Mouse (Mus musculus) lung, embryonic 14.5 days (tissue): ENCODE results near the gene Selenok. TPM values are rescaled to one million over a fixed set of nuclear protein-coding genes. Genes with fewer than 3 reads are reported as not detected.

Source experiments
- ATAC-seq: fragments of 200-750 bp; cut with Nextera tagmentation; 2 replicates; pipeline ENCODE4 v1.8.0; 2017; ENCODE audit warnings: mild to moderate bottlenecking, moderate TSS enrichment, moderate library complexity; ENCODE audit not compliant: insufficient read depth
- DNase-seq: peaks from one replicate; pipeline ENCODE4 v3.0.0-alpha.2; 2015
- H3K27ac ChIP-seq: fragments of 300-500 bp; sonication (generic); 2 replicates; pipeline ENCODE4 v1.5.1; 2014; ENCODE audit warnings: low read depth, mild to moderate bottlenecking, moderate library complexity
- H3K27me3 ChIP-seq: fragments of 300-500 bp; sonication (generic); 2 replicates; pipeline ENCODE4 v1.6.1; 2014; ENCODE audit warnings: low read length, control low read depth; ENCODE audit not compliant: insufficient read depth
- H3K36me3 ChIP-seq: fragments of 300-500 bp; sonication (generic); 2 replicates; pipeline ENCODE4 v1.6.1; 2014; ENCODE audit warnings: control low read depth; ENCODE audit not compliant: insufficient read depth
- H3K4me1 ChIP-seq: fragments of 300-500 bp; sonication (generic); 2 replicates; pipeline ENCODE4 v1.6.1; 2014; ENCODE audit warnings: antibody characterized with exemption, control low read depth; ENCODE audit not compliant: insufficient read depth
- H3K4me2 ChIP-seq: fragments of 300-500 bp; sonication (generic); 2 replicates; pipeline ENCODE4 v1.6.1; 2014; ENCODE audit warnings: mild to moderate bottlenecking
- H3K4me3 ChIP-seq: fragments of 300-500 bp; sonication (generic); 2 replicates; pipeline ENCODE4 v1.5.1; 2014; ENCODE audit warnings: low read depth, low read length
- H3K9ac ChIP-seq: fragments of 300-500 bp; sonication (generic); 2 replicates; pipeline ENCODE4 v1.6.1; 2014
- H3K9me3 ChIP-seq: fragments of 300-500 bp; sonication (generic); 2 replicates; pipeline ENCODE4 v1.6.1; 2016; ENCODE audit warnings: low read depth, low read length, control low read depth
- CTCF ChIP-seq: IDR thresholded peaks from 2 replicates; pipeline ENCODE4 v1.5.1; 2016; ENCODE audit warnings: antibody characterized with exemption, low read depth
- WGBS: fragments of 180-500 bp; shearing (Covaris S2); extraction: QIAGEN DNeasy Blood & Tissue Kit; methylation state at CpG from one replicate; pipeline ENCODE4 v1.1.7; 2014; 5-methylcytosine and 5-hydroxymethylcytosine counted together
- microRNA-seq: library from miRNA; unstranded; fragments of <30 nt; microRNA quantifications from one replicate; pipeline ENCODE4, GENCODE M21; 2016; ENCODE audit warnings: borderline number of aligned reads
- polyA plus RNA-seq: library from polyadenylated mRNA; unstranded; fragments of >200 nt; fragmentation: Nextera tagmentation; extraction: Ambion mirVana; gene quantifications from 2 replicates; pipeline ENCODE4 v1.2.1, GENCODE M21; 2014

The Selenok gene
- polyA plus RNA-seq, 1 experiment from 2014 or later = 189 TPM

GRCm38 (mm10) chr14:30019375-30019774 is 51.3 kb downstream of the Selenok start:
- no peak for TF ChIP-seq CTCF
- Histone ChIP-seq H3K27me3 (no peaks in the 10 kb centered on the region), H3K9me3 (no peaks in the 10 kb centered on the region), H3K27ac (no peak overlapping the region), H3K36me3 (no peaks in the 10 kb centered on the region), H3K4me3 (no peak overlapping the region), H3K9ac (no peak overlapping the region), H3K4me1 (no peaks in the 10 kb centered on the region), H3K4me2 (no peak overlapping the region)
- DNase-seq (no peak), ATAC-seq (no peak)
- 92% methylated on average over 8 of the region's 8 CpGs for WGBS

- Histone ChIP-seq H3K9me3 (no peaks in the 10 kb centered on the region), H3K4me1 (no peaks in the 10 kb centered on the region), H3K27ac (no peak overlapping the region), H3K27me3 (no peaks in the 10 kb centered on the region), H3K4me3 (no peak overlapping the region), H3K4me2 (no peak overlapping the region), H3K36me3 (no peaks in the 10 kb centered on the region), H3K9ac (no peak overlapping the region)
- TF ChIP-seq CTCF = no peak
- WGBS = 60% methylated on average over 9 of the region's 9 CpGs
- no peak for ATAC-seq
- no peak for DNase-seq
These were observed 51.9 kb downstream of the Selenok start for GRCm38 (mm10) chr14:30019792-30020575.

- H3K4me2 ChIP-seq = no peak overlapping the region
- H3K4me1 ChIP-seq = no peaks in the 10 kb centered on the region
- no peak for TF ChIP-seq CTCF
- no peaks in the 10 kb centered on the region for H3K9me3 ChIP-seq
- ATAC-seq (no peak), DNase-seq (no peak)
- no peak overlapping the region for H3K4me3 ChIP-seq
- no peaks in the 10 kb centered on the region for H3K36me3 ChIP-seq
- no peak overlapping the region for H3K27ac ChIP-seq
- WGBS = 87% methylated on average over 6 of the region's 6 CpGs
- H3K9ac ChIP-seq = no peak overlapping the region
- no peaks in the 10 kb centered on the region for H3K27me3 ChIP-seq
These were observed 54.4 kb downstream of the Selenok start for GRCm38 (mm10) chr14:30022471-30022870.

- Histone ChIP-seq H3K36me3 (no peaks in the 10 kb centered on the region), H3K27ac (no peak overlapping the region), H3K27me3 (no peaks in the 10 kb centered on the region), H3K4me2 (no peak overlapping the region), H3K4me1 (no peaks in the 10 kb centered on the region), H3K9ac (no peak overlapping the region), H3K9me3 (no peaks in the 10 kb centered on the region), H3K4me3 (no peak overlapping the region)
- TF ChIP-seq CTCF = no peak
- no peak for DNase-seq
- no peak for ATAC-seq
- 40% methylated on average over 7 of the region's 7 CpGs for WGBS
These were observed 56.3 kb downstream of the Selenok start for GRCm38 (mm10) chr14:30024387-30024786.

Small RNA genes lying within 50 kb of the gene (microRNA-seq; reads per million reads assigned to microRNA genes)
- not detected for gene Mir6947

Other genes with a start within 250 kb of the Selenok start
- gene Cacna2d3, start 246.4 kb upstream of the Selenok start, polyA plus RNA-seq = 0.22 and 0.45 TPM in 2 replicates
- 56.6 and 59.4 TPM in 2 replicates for gene Actr8, start 10.0 kb downstream of the Selenok start, polyA plus RNA-seq
- 1.3 TPM in 2 replicates for gene Il17rb, start 40.6 kb downstream of the Selenok start, polyA plus RNA-seq
- 0.78 and 1.1 TPM in 2 replicates for gene Chdh, start 40.7 kb downstream of the Selenok start, polyA plus RNA-seq